Comparison of ENCODE assay signal across 8 mouse cellular contexts in genomic region chr7:78990302-78991038, GRCm38 (mm10).
DNase-seq lines count a peak whose midpoint lies in the region; ATAC-seq and TF ChIP-seq lines count a peak whose summit lies in the region.

No protein-coding gene starts in this region.

- H3K4me1 ChIP-seq in lung, postnatal 0 days (ENCODE audit: insufficient read depth, low read depth, low read length) = no peaks in the 10 kb centered on the region
- no peaks in the 10 kb centered on the region for H3K4me1 ChIP-seq in cortical plate, adult 2 months (ENCODE audit: control insufficient read depth, insufficient read depth, low read length)
- H3K4me1 ChIP-seq in heart, embryonic 15.5 days (replicated peaks) = peaks cover 14% of the 10 kb centered on the region
- peaks cover 13% of the 10 kb centered on the region for H3K4me1 ChIP-seq in limb, embryonic 15.5 days

- H3K27ac ChIP-seq in lung, postnatal 0 days (ENCODE audit: low read length) = no peak overlapping the region
- H3K27ac ChIP-seq in cortical plate, adult 2 months (ENCODE audit: insufficient read depth, low read length) = no peak overlapping the region
- H3K27ac ChIP-seq in heart, embryonic 15.5 days = no peak overlapping the region
- H3K27ac ChIP-seq in limb, embryonic 15.5 days = peak overlapping the region; percentile 76

- no peak overlapping the region for H3K4me3 ChIP-seq in lung, postnatal 0 days (ENCODE audit: low read depth, low read length)
- H3K4me3 ChIP-seq in cortical plate, adult 2 months (ENCODE audit: insufficient read depth, low read length) = peak overlapping the region; percentile 8; the same call in 1 of the 2 replicates
- H3K4me3 ChIP-seq in heart, embryonic 15.5 days = peak overlapping the region; percentile 41
- peak overlapping the region; percentile 44 for H3K4me3 ChIP-seq in limb, embryonic 15.5 days

- ATAC-seq in lung, postnatal 0 days = peak; percentile 62
- ATAC-seq in heart, embryonic 15.5 days (replicated peaks; ENCODE audit: insufficient number of reproducible peaks, insufficient read depth, low FRiP score, low read depth) = peak; percentile 73
- ATAC-seq in limb, embryonic 15.5 days (ENCODE audit: insufficient number of reproducible peaks, low FRiP score, low TSS enrichment, low read depth) = peak; percentile 90
- ATAC-seq in activated CD4-positive, CD25-positive, alpha-beta regulatory T cell, adult 4 months = no peak

- 3% methylated on average over 26 of the region's 27 CpGs for WGBS in lung, postnatal 0 days
- WGBS in heart, embryonic 15.5 days = 4% methylated on average over 27 of the region's 27 CpGs
- WGBS in limb, embryonic 15.5 days = 3% methylated on average over 27 of the region's 27 CpGs

- H3K27me3 ChIP-seq in lung, postnatal 0 days (replicated peaks; ENCODE audit: insufficient read depth, low read length) = no peaks in the 10 kb centered on the region
- H3K27me3 ChIP-seq in heart, embryonic 15.5 days = peaks cover 18% of the 10 kb centered on the region
- H3K27me3 ChIP-seq in limb, embryonic 15.5 days = no peaks in the 10 kb centered on the region

- H3K4me2 ChIP-seq in lung, postnatal 0 days (replicated peaks; ENCODE audit: low read depth, low read length) = peak overlapping the region; percentile 42
- peak overlapping the region; percentile 72 for H3K4me2 ChIP-seq in heart, embryonic 15.5 days
- peak overlapping the region; percentile 81 for H3K4me2 ChIP-seq in limb, embryonic 15.5 days

- no peaks in the 10 kb centered on the region for H3K36me3 ChIP-seq in lung, postnatal 0 days (ENCODE audit: insufficient read depth, low read length)
- H3K36me3 ChIP-seq in heart, embryonic 15.5 days = no peaks in the 10 kb centered on the region
- H3K36me3 ChIP-seq in limb, embryonic 15.5 days = no peaks in the 10 kb centered on the region

- peak; percentile 51 for DNase-seq in lung, postnatal 0 days (ENCODE audit: low spot score)
- DNase-seq in lung, postnatal 36 days = no peak
- DNase-seq in ovary, postnatal 36 days (ENCODE audit: low spot score) = peak; percentile 36
- DNase-seq in layer of hippocampus, adult 9-10 months (ENCODE audit: low spot score) = no peak

- H3K9me3 ChIP-seq in lung, postnatal 0 days (ENCODE audit: low read length) = no peaks in the 10 kb centered on the region
- H3K9me3 ChIP-seq in heart, embryonic 15.5 days (replicated peaks) = no peaks in the 10 kb centered on the region
- H3K9me3 ChIP-seq in limb, embryonic 15.5 days = no peaks in the 10 kb centered on the region

- TF ChIP-seq CTCF in lung, postnatal 0 days (IDR thresholded peaks at IDR 0.05) = no peak
- no peak for TF ChIP-seq CTCF in cortical plate, adult 2 months (IDR thresholded peaks at IDR 0.05; ENCODE audit: extremely low read depth, insufficient read depth, low read length)

- H3K9ac ChIP-seq in lung, postnatal 0 days (replicated peaks; ENCODE audit: low read depth) = no peak overlapping the region
- H3K9ac ChIP-seq in heart, embryonic 15.5 days = peak overlapping the region; percentile 14; the same call in 1 of the 2 replicates
- peak overlapping the region; percentile 32; the same call in 1 of the 2 replicates for H3K9ac ChIP-seq in limb, embryonic 15.5 days

- no peak for TF ChIP-seq EP300 in lung, postnatal 0 days (IDR thresholded peaks at IDR 0.05)

- no peak for TF ChIP-seq POLR2A in cortical plate, adult 2 months (IDR thresholded peaks at IDR 0.05; ENCODE audit: extremely low read depth, insufficient read depth, low read length)

Comparison
In these comparisons a context has a peak if more than half of its experiments do, and no peak if none do; other contexts are left out.
1. DNase-seq: peak in lung, postnatal 0 days (single experiment) and ovary, postnatal 36 days (single experiment); none in lung, postnatal 36 days (single experiment) and layer of hippocampus, adult 9-10 months (single experiment).
2. Peak in every context shown above with its lines, with median percentiles within 50 percentile points of each other: H3K4me2 ChIP-seq.